Mouse (Mus musculus) left cerebral cortex, adult 2 months (tissue): ENCODE measurements around the gene Adam1b. TPM values are rescaled to one million over a fixed set of nuclear protein-coding genes. Genes with fewer than 3 reads are reported as not detected.

Experiments
- DNase-seq, 2 experiments: peaks; one replicate each; pipeline ENCODE4 v3.0.0; 2021 to 2022; ENCODE audit warnings: low spot score in 2 of 2, mixed read lengths in 1 of 2; ENCODE audit errors: extremely low spot score in 1 of 2
- H3K27ac ChIP-seq: fragments of 200-600 bp; 2 replicates; pipeline ENCODE4 v1.8.1; 2022
- H3K4me3 ChIP-seq: fragments of 200-600 bp; 2 replicates; pipeline ENCODE4 v1.8.1; 2022
- CTCF ChIP-seq: fragments of 200-600 bp; IDR thresholded peaks from 2 replicates; pipeline ENCODE4 v1.8.1; 2022; ENCODE audit warnings: antibody characterized with exemption, mild to moderate bottlenecking, moderate library complexity
- intact Hi-C: fragments of 180-260 bp; cut with DNase I; formaldehyde crosslinking; loops from one replicate; pipeline ENCODE4 v1.15.1; 2025
- long read RNA-seq, 2 experiments: library from polyadenylated mRNA; stranded (forward); transcript quantifications; one replicate each; pipeline ENCODE4 v2.0.0; 2021; ENCODE audit warnings: borderline mapping rate in 2 of 2
- total RNA-seq, 2 experiments: library from RNA; stranded (reverse); gene quantifications; 2 replicates each; pipeline ENCODE4 v1.2.3; 2021

Adam1b gene
- under 1 TPM in 1 of 2 experiments, not detected in 1; 0.12 TPM for total RNA-seq
- long read RNA-seq, experiment 1, partial matches to known transcripts: 0 of 1 reads
- long read RNA-seq, experiment 1, other reads (novel, unspliced or antisense): 0 of 1 reads
- long read RNA-seq, experiment 2: 0 reads

DNA sequence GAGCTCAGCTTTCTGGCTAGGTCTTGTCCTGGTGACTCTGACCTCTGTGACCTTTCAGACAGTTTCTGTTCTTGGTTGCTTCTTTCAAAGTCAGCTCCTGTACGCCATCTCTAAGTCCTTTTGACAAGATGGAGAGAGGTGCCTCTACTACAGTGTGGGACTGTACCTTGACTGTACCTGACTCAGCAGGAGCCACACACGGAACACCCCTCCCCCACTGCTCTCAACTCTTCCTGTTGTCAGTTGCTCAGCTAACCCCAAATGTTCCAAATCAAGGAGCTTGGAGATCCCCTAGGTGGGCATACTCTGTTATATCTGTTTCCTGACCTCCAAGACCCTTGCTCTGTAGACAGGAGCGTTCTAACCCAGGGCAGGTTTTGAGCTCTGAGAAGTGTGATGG lies at the start of gene Adam1b:
Gene Adam1b (minus strand): TSS at position 205 of the 400 bp plus-strand sequence.
- Histone ChIP-seq H3K27ac (no peak within 1 kb of the TSS), H3K4me3 (no peak within 1 kb of the TSS)
- no peak for TF ChIP-seq CTCF
- DNase-seq: no peak
- intact Hi-C loops: no loop called here

GRCm38 (mm10) chr5:121549196-121549595 lies 46.0 kb upstream of the Adam1b start:
- intact Hi-C loops: no loop called here
- no peak for TF ChIP-seq CTCF

DNA sequence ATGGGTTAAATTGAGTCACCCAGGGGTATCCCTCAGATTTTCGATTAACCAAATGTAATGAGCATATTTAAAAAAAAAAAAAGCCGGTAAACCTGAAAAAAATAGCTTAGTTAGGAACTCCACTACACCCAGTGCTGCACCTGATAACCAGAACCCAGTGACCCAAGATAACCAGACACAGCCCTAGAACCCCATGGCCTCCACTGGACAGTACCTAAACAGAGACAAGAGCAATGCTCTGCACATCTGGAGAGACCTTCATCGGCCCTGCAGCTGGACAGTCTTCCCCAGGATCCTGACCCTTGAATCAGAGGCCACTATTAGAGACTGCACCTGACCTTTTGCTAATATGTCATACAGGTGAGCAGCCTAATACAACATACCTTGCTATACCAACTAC lies 43.8 kb upstream of the Adam1b start:
- Histone ChIP-seq H3K27ac (no peak overlapping the region), H3K4me3 (no peak overlapping the region)
- intact Hi-C loops: loop anchor here (2.0 kb wide), 1 partner anchor 56 kb away; no protein-coding TSS in a partner anchor
- DNase-seq: no peak
- TF ChIP-seq CTCF: no peak

More at GRCm38 (mm10) chr5:121549196-121549595, 46.0 kb upstream of the Adam1b start:
- Histone ChIP-seq H3K27ac (no peak overlapping the region), H3K4me3 (no peak overlapping the region)
- no peak for DNase-seq

DNA sequence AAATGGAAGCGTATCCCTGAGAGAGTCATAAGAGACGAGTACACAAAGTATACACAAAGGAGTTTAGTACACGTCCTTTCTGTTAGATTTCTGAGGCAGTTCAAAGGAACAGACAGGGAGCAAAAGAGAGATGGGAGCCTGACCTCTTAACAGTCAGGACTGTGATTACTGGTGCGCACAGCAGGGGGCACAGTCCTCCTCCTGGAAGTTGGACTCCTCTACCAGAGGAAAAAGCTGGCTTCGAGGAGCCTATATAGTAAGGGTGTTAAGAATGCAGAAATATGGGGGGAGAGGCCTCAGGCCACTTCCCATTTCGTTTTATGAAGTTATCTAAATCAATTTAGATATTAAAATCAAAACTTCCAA lies 43.3 kb upstream of the Adam1b start:
- intact Hi-C loops: loop anchor here (2.0 kb wide), 1 partner anchor 56 kb away; no protein-coding TSS in a partner anchor
- TF ChIP-seq CTCF: peak; percentile 61
- DNase-seq: peak; percentile 31 to 35
- Histone ChIP-seq H3K4me3 (peak overlapping the region; percentile 95), H3K27ac (peak overlapping the region; percentile 98)

- H3K4me3 ChIP-seq: peak within 1 kb of the TSS; percentile 95
- peak within 1 kb of the TSS; percentile 98 for H3K27ac ChIP-seq
- no peak for TF ChIP-seq CTCF
- peak; percentile 98 to 99 for DNase-seq
- intact Hi-C loops: loop anchor here (2.0 kb wide), 1 partner anchor 57 kb away; no protein-coding TSS in a partner anchor
These were observed 42.7 kb upstream of the Adam1b start, which contains the start of gene Mapkapk5 for GRCm38 (mm10) chr5:121545793-121546529. Mapkapk5 (minus strand) TSS chr5:121545905.

- peak within 1 kb of the TSS; percentile 95 for H3K4me3 ChIP-seq
- DNase-seq: peak in 1 of 2 experiments; percentile 46
- intact Hi-C loops: no loop called here
- no peak for TF ChIP-seq CTCF
- peak within 1 kb of the TSS; percentile 98 for H3K27ac ChIP-seq
These were observed 41.9 kb upstream of the Adam1b start, which contains the start of the genes Adam1a and Gm42878 for GRCm38 (mm10) chr5:121544910-121545792. Adam1a (minus strand) TSS chr5:121545482. Gm42878 (minus strand) TSS chr5:121545482.

- intact Hi-C loops: no loop called here
- Histone ChIP-seq H3K4me3 (no peak overlapping the region), H3K27ac (no peak overlapping the region)
- TF ChIP-seq CTCF: no peak
- no peak for DNase-seq
These were observed 40.1 kb upstream of the Adam1b start for GRCm38 (mm10) chr5:121543370-121543769.

DNA sequence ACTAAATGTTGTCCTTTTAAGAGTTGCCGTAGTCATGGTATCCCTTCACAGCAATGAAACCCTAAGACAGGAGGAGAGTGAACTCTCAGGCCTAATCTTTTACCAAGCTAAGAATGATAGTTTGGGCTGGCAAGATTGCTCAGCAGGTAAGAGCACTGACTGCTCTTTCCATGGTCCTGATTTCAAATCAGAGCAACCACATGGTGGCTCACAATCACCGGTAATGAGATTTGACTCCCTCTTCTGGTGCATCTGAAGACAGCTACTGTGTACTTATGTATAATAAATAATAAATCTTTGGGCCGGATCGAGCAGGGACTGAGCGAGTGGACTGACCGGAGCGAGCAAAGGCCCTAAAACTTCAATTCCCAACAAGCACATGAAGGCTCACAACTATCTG lies 38.0 kb upstream of the Adam1b start:
- intact Hi-C loops: no loop called here
- DNase-seq: no peak
- H3K4me3 ChIP-seq: no peak overlapping the region
- TF ChIP-seq CTCF: peak; percentile 28
- no peak overlapping the region for H3K27ac ChIP-seq

GRCm38 (mm10) chr5:121540066-121540465 lies 36.8 kb upstream of the Adam1b start:
- intact Hi-C loops: no loop called here
- no peak for TF ChIP-seq CTCF
- H3K27ac ChIP-seq: no peak overlapping the region
- no peak for DNase-seq
- no peak overlapping the region for H3K4me3 ChIP-seq

DNA sequence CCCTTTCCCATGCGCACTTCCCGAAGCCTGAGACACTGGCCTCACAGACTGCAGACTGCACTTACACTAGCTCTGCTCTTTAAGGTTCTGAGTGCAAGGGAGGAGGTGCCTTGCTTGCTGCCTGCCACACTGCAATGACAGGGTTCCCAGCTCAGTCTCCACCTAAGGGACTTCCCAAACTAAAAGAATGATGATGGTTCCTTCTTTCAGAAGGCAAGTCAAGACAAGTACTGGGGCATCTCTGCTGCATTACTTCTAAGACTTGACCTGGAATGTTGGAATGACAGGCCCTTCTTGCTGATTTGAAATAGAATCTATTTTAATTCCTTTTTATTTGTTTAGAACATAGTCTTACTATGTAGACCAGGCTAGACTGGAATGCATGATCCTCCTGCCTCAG lies 34.4 kb upstream of the Adam1b start:
- intact Hi-C loops: no loop called here
- DNase-seq: no peak
- TF ChIP-seq CTCF: no peak
- no peak overlapping the region for H3K27ac ChIP-seq
- H3K4me3 ChIP-seq: no peak overlapping the region

- H3K27ac ChIP-seq: no peak overlapping the region
- DNase-seq: no peak
- intact Hi-C loops: no loop called here
- no peak for TF ChIP-seq CTCF
- H3K4me3 ChIP-seq: no peak overlapping the region
These were observed 33.8 kb upstream of the Adam1b start for GRCm38 (mm10) chr5:121536921-121537555.
